Mouse (Mus musculus) hindbrain, embryonic 16.5 days (tissue): ENCODE measurements around the gene Kmt5a. TPM values are rescaled to one million over a fixed set of nuclear protein-coding genes. Genes with fewer than 3 reads are reported as not detected.

ENCODE experiments used
- ATAC-seq: fragments of 200-750 bp; cut with Nextera tagmentation; 2 replicates; pipeline ENCODE4 v1.8.0; 2017; ENCODE audit warnings: moderate TSS enrichment, moderate library complexity
- H3K27ac ChIP-seq: fragments of 300-500 bp; sonication (generic); 2 replicates; pipeline ENCODE4 v1.5.1; 2014; ENCODE audit warnings: low read depth, mild to moderate bottlenecking, control low read depth, low read length, moderate library complexity
- H3K27me3 ChIP-seq: fragments of 300-500 bp; sonication (generic); replicated peaks from 2 replicates; pipeline ENCODE4 v1.6.1; 2014; ENCODE audit warnings: low read length; ENCODE audit not compliant: control insufficient read depth, insufficient read depth
- H3K36me3 ChIP-seq: fragments of 300-500 bp; sonication (generic); 2 replicates; pipeline ENCODE4 v1.6.1; 2014; ENCODE audit warnings: mild to moderate bottlenecking, low read length, moderate library complexity, mixed read lengths; ENCODE audit not compliant: control insufficient read depth, insufficient read depth
- H3K4me1 ChIP-seq: fragments of 300-500 bp; sonication (generic); 2 replicates; pipeline ENCODE4 v1.6.1; 2014; ENCODE audit warnings: low read depth, low read length; ENCODE audit not compliant: control insufficient read depth, insufficient read depth
- H3K4me2 ChIP-seq: fragments of 300-500 bp; sonication (generic); 2 replicates; pipeline ENCODE4 v1.6.1; 2014; ENCODE audit warnings: mild to moderate bottlenecking, low read length, control low read depth, moderate library complexity
- H3K4me3 ChIP-seq: fragments of 300-500 bp; sonication (generic); 2 replicates; pipeline ENCODE4 v1.5.1; 2014; ENCODE audit warnings: mild to moderate bottlenecking, low read length, control low read depth, moderate library complexity
- H3K9ac ChIP-seq: fragments of 300-500 bp; sonication (generic); 2 replicates; pipeline ENCODE4 v1.6.1; 2014; ENCODE audit warnings: low read depth, mild to moderate bottlenecking, control low read depth, low read length, moderate library complexity
- H3K9me3 ChIP-seq: fragments of 300-500 bp; sonication (generic); 2 replicates; pipeline ENCODE4 v1.6.1; 2014; ENCODE audit warnings: mild to moderate bottlenecking, low read length, moderate library complexity; ENCODE audit not compliant: control insufficient read depth
- WGBS: fragments of 180-500 bp; shearing (Covaris S2); extraction: QIAGEN DNeasy Blood & Tissue Kit; methylation state at CpG from one replicate; pipeline ENCODE4 v1.1.7; 2014; 5-methylcytosine and 5-hydroxymethylcytosine counted together
- polyA plus RNA-seq: library from polyadenylated mRNA; unstranded; fragments of >200 nt; fragmentation: Nextera tagmentation; extraction: Ambion mirVana; gene quantifications from 2 replicates; pipeline ENCODE4 v1.2.1, GENCODE M21; 2015

The Kmt5a gene
- polyA plus RNA-seq, 1 experiment from 2014 or later = 12.0 TPM

DNA sequence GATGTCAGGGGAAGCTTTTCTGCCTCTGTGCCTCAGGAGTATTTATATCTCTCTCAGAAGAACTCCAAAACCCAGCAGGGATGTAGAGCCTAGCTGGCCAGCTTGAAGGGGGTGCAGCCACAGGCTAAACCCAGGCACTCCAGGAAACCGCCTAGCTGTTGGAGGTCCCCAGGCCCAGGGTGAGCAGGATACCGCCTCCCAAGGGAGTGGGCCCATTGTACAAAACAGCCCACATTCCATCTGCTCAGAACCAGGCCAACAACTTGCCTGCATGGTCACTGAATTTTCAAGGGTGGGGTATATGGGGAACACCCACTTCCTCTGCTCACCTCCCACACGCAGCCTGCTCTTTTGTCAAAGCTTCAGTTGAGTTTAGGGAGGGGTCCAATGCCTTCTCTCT, 60.8 kb downstream of the Kmt5a start:
- H3K9me3 ChIP-seq = no peaks in the 10 kb centered on the region
- H3K4me2 ChIP-seq = no peak overlapping the region
- H3K4me1 ChIP-seq = no peaks in the 10 kb centered on the region
- no peak overlapping the region for H3K9ac ChIP-seq
- peaks cover 3% of the 10 kb centered on the region for H3K36me3 ChIP-seq
- H3K4me3 ChIP-seq = no peak overlapping the region
- no peak for ATAC-seq
- H3K27me3 ChIP-seq = no peaks in the 10 kb centered on the region
- H3K27ac ChIP-seq = no peak overlapping the region
- 95% methylated on average over 3 of the region's 3 CpGs for WGBS

DNA sequence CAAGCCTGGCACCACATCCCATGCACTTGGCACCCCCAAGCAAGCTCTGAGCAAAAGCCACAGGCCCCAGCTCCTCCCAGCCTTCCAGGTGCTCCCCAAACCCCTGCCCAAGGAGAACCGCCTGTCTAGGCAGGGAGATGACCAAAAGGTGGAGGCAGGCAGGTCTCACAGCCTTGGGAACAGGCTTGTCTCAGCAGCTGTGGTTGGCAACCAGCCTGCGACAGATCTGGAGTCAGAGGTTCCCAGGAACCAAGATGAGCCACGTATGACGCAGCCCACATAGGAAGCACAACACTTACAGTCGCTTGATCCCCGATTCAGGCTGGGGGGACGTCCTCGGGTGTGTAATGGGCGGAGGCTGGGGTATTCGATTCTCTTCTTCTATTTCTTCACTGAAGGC, 61.8 kb downstream of the Kmt5a start:
- Histone ChIP-seq H3K4me2 (no peak overlapping the region), H3K27me3 (no peaks in the 10 kb centered on the region), H3K36me3 (peaks cover 3% of the 10 kb centered on the region), H3K9ac (no peak overlapping the region), H3K27ac (no peak overlapping the region), H3K4me1 (no peaks in the 10 kb centered on the region), H3K9me3 (no peaks in the 10 kb centered on the region), H3K4me3 (no peak overlapping the region)
- ATAC-seq = no peak
- 90% methylated on average over 10 of the region's 10 CpGs for WGBS

DNA sequence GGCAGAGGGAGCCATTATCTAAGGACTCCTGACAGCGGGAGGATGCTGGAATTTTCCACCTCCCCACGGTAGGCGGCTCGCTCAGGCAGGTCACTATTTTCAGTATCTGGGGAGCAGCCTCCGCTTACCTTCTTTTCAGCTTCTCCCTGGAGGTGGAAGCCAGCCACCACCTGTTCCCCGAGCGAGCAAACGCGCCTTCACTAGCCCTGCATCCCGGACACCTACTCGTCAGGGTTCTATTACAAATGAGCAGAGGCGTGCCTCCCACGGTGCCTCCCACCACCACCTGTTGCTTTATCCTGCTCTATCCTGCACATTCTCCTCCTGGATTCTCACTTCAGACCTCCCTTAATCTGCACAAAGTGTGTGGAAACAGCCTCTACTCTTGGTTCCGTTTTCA, 64.0 kb downstream of the Kmt5a start:
- Histone ChIP-seq H3K4me2 (no peak overlapping the region), H3K4me1 (no peaks in the 10 kb centered on the region), H3K27ac (no peak overlapping the region), H3K27me3 (no peaks in the 10 kb centered on the region), H3K9ac (no peak overlapping the region), H3K9me3 (no peaks in the 10 kb centered on the region), H3K4me3 (no peak overlapping the region), H3K36me3 (peaks cover 3% of the 10 kb centered on the region)
- no peak for ATAC-seq
- 74% methylated on average over 14 of the region's 14 CpGs for WGBS

DNA sequence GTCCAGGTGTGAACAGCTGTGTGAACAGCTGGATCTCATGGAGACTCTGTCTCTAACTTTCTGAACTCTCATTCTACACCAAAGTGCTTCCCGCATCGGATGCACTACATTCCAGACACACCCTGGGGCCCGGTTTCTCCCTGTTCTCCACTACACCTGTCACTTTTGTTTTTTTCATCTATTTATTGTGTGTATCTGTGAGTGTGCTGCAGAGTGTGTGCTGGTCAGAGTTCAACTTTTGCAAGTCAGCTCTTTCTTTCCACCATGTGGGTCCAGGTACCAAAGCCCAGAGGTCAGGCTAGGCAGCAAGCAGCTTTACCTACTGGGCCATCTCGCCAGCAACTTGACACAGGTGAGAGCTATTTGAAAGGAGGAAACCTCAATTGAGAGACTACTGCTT, 65.5 kb downstream of the Kmt5a start:
- H3K9me3 ChIP-seq = no peaks in the 10 kb centered on the region
- no peaks in the 10 kb centered on the region for H3K27me3 ChIP-seq
- no peak overlapping the region for H3K4me3 ChIP-seq
- H3K4me1 ChIP-seq = no peaks in the 10 kb centered on the region
- no peak for ATAC-seq
- H3K4me2 ChIP-seq = no peak overlapping the region
- H3K27ac ChIP-seq = no peak overlapping the region
- 92% methylated on average over 4 of the region's 4 CpGs for WGBS
- H3K36me3 ChIP-seq = peaks cover 3% of the 10 kb centered on the region; the same call in 1 of the 2 replicates
- H3K9ac ChIP-seq = no peak overlapping the region

DNA sequence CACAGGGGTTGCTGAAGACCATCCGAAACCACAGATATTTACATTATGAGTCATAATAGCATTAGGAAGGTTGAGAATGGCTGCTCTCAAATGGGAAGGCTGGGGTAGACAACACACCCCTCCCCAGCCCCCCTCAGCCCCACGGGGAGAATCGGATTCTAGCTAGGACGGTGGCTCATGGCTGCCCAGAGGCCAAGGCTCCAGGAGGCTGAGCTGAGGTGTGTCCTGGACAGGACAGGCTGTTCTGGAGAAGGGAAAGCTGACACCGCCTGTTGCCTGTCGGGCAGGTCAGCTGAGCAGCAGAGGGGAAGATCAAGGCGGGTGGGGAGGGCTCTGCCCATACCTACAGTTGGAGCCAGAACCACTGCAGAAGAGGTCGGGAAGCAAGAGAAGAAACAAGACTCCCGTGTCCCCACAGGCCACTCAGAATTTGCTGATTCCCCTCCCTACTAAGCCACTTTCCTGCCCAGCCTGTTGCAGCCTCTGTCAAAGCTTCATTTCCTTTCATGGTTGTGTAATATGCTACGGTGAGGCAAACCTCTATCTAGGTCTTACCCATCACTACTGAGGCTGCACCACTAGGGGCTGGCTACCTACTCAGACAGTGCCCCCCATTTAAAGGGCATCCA, 67.1 kb downstream of the Kmt5a start:
- no peak for ATAC-seq
- H3K27me3 ChIP-seq = no peaks in the 10 kb centered on the region
- H3K9ac ChIP-seq = no peak overlapping the region
- H3K4me1 ChIP-seq = no peaks in the 10 kb centered on the region
- H3K4me2 ChIP-seq = no peak overlapping the region
- H3K36me3 ChIP-seq = peaks cover 3% of the 10 kb centered on the region; the same call in 1 of the 2 replicates
- no peak overlapping the region for H3K27ac ChIP-seq
- H3K9me3 ChIP-seq = no peaks in the 10 kb centered on the region
- 88% methylated on average over 10 of the region's 10 CpGs for WGBS
- H3K4me3 ChIP-seq = no peak overlapping the region

DNA sequence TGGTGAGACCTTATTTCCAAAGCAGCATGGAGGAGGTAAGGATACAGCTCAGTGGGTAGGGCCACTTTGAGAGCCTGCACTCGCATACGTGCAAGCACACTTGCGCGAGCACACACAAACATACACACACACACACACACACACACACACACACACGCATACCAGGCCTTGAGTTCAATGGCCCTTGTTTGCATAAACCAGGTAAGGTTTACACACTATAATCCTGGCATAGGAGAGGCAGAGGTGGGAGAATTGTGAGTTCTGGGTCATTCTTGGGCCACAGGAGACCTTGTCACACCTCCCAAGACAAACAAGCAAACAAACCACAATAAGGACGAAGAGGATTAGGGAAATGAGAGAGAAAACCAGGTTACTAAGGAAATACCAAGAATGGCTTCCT, 69.5 kb downstream of the Kmt5a start:
- WGBS = 96% methylated on average over 6 of the region's 6 CpGs
- no peak overlapping the region for H3K27ac ChIP-seq
- no peak overlapping the region for H3K9ac ChIP-seq

DNA sequence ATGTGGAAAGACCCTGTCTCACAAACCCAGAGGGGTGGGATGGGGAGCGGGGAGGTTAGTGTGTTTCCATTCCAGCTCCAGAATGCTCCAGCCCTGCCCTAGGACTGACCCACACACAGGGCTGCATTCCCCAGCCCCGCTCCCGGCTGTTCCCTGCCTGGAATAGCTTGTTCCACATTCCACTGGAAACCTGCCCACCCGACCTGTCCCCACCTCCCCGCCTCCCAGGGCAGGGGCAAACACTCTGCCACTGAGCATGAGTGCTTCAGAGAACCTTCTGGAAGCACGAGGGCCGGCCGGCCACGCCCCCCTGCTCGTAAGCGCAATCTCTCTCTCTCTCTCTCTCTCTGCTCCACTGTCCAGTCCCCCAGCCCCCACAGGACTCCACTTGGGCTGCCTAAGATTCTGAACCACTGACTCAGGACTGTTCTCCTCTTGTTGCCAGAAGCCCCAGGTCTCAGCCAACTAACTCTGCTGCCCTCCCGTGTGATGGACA, 70.1 kb downstream of the Kmt5a start:
- H3K36me3 ChIP-seq = peaks cover 17% of the 10 kb centered on the region
- H3K4me3 ChIP-seq = no peak overlapping the region
- 86% methylated on average over 12 of the region's 12 CpGs for WGBS
- no peaks in the 10 kb centered on the region for H3K4me1 ChIP-seq
- no peaks in the 10 kb centered on the region for H3K9me3 ChIP-seq
- no peak for ATAC-seq
- no peaks in the 10 kb centered on the region for H3K27me3 ChIP-seq
- H3K9ac ChIP-seq = no peak overlapping the region
- no peak overlapping the region; the same call in 1 of the 2 replicates for H3K27ac ChIP-seq
- no peak overlapping the region for H3K4me2 ChIP-seq

More for the DNA sequence above, 69.5 kb downstream of the Kmt5a start:
- H3K27me3 ChIP-seq = no peaks in the 10 kb centered on the region
- no peak for ATAC-seq
- no peaks in the 10 kb centered on the region for H3K9me3 ChIP-seq
- H3K4me3 ChIP-seq = no peak overlapping the region
- H3K4me1 ChIP-seq = no peaks in the 10 kb centered on the region
- H3K36me3 ChIP-seq = peaks cover 13% of the 10 kb centered on the region
- no peak overlapping the region for H3K4me2 ChIP-seq

DNA sequence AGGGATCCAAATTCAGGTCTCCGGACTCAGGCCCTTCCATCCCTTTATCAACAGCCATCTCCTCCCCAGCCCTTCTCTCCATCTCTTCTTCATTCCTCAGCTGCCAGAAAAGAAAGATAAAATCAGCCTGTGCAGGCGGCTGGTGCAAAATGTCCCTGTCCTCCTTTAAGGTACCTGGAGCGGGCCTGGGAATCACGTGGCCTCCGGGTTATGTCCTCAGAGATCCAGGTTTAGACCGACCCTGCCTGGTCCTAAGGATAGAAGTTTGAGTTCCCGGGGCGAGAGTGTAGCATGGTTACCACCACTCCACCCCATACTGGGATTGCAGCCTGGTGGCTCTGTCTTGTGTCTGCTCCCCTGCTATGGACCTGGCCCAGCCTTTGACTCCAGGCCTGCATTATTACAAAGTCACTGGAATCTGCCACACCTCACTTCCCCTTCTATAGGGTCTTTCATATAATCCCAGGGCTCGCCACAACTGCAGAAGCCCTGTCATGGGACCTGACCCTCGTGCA, 70.9 kb downstream of the Kmt5a start:
- Histone ChIP-seq H3K4me3 (no peak overlapping the region), H3K9me3 (no peaks in the 10 kb centered on the region), H3K9ac (no peak overlapping the region), H3K36me3 (peaks cover 17% of the 10 kb centered on the region), H3K27me3 (no peaks in the 10 kb centered on the region), H3K27ac (no peak overlapping the region), H3K4me1 (no peaks in the 10 kb centered on the region), H3K4me2 (no peak overlapping the region)
- 87% methylated on average over 10 of the region's 10 CpGs for WGBS
- no peak for ATAC-seq
